8 mouse cellular contexts compared by ENCODE assay signal in genomic region chr7:89338350-89339141, GRCm38 (mm10).
DNase-seq lines count a peak whose midpoint lies in the region; ATAC-seq lines count a peak whose summit lies in the region.

No protein-coding gene starts in this region.

- DNase-seq in ZHBTc4 (ENCODE audit: low read depth, low spot score) = peak; percentile 94
- DNase-seq in gastrocnemius, adult 8-10 months (ENCODE audit: low spot score in 2 of 2) = peak; percentile 84 to 92
- peak; percentile 93 for DNase-seq in induced T-regulatory cell, adult 2 months (ENCODE audit: low read depth)
- DNase-seq in left cerebral cortex, adult 9 months (ENCODE audit: low spot score in 2 of 2) = peak; percentile 77 to 92
- peak; percentile 89 for DNase-seq in right cerebral cortex, postnatal 14 days
- peak; percentile 91 to 93 for DNase-seq in urinary bladder, postnatal 36 days (ENCODE audit: low spot score in 2 of 2)

- ATAC-seq in common myeloid progenitor, adult 5-6 weeks (replicated peaks; ENCODE audit: low read depth, poor library complexity, severe bottlenecking) = peak; percentile 83
- peak; percentile 75 for ATAC-seq in megakaryocyte progenitor cell, adult 5-6 weeks (replicated peaks; ENCODE audit: poor library complexity)

Comparison
In these comparisons a context has a peak if more than half of its experiments do, and no peak if none do; other contexts are left out.
1. Peak in every context shown above with its lines: DNase-seq and ATAC-seq.